Mouse (Mus musculus) hindbrain, embryonic 10.5 days (tissue): Measurements from ENCODE around the gene Pcbp1. TPM values are rescaled to one million over a fixed set of nuclear protein-coding genes. Genes with fewer than 3 reads are reported as not detected.
"Not testable (repeated sequence)": the region's sequence is repeated elsewhere in the genome, so short reads cannot be mapped to it uniquely, and the experiment has no call there.

Experiments
- DNase-seq: peaks from one replicate; pipeline ENCODE4 v3.0.0-alpha.2; 2017; ENCODE audit warnings: low spot score
- H3K27ac ChIP-seq: fragments of 300-500 bp; sonication (generic); 2 replicates; pipeline ENCODE4 v1.5.1; 2016; ENCODE audit warnings: mild to moderate bottlenecking, moderate library complexity
- H3K27me3 ChIP-seq: fragments of 300-500 bp; sonication (generic); 2 replicates; pipeline ENCODE4 v1.6.1; 2016; ENCODE audit warnings: mild to moderate bottlenecking; ENCODE audit not compliant: poor library complexity, insufficient read depth, severe bottlenecking
- H3K36me3 ChIP-seq: fragments of 300-500 bp; sonication (generic); 2 replicates; pipeline ENCODE4 v1.6.1; 2016; ENCODE audit warnings: mild to moderate bottlenecking, moderate library complexity
- H3K4me1 ChIP-seq: fragments of 300-500 bp; sonication (generic); replicated peaks from 2 replicates; pipeline ENCODE4 v1.6.1; 2016; ENCODE audit warnings: mild to moderate bottlenecking
- H3K4me3 ChIP-seq: fragments of 300-500 bp; sonication (generic); 2 replicates; pipeline ENCODE4 v1.5.1; 2016; ENCODE audit warnings: mild to moderate bottlenecking, moderate library complexity
- H3K9me3 ChIP-seq: fragments of 300-500 bp; sonication (generic); 2 replicates; pipeline ENCODE4 v1.6.1; 2016; ENCODE audit warnings: mild to moderate bottlenecking, moderate library complexity
- WGBS: fragments of 180-500 bp; shearing (Covaris S2); methylation state at CpG from one replicate; pipeline ENCODE4 v1.1.7; 2016; 5-methylcytosine and 5-hydroxymethylcytosine counted together
- polyA plus RNA-seq: library from polyadenylated mRNA; unstranded; fragments of >200 nt; fragmentation: Nextera tagmentation; extraction: Ambion mirVana; gene quantifications from 2 replicates; pipeline ENCODE4 v1.2.1, GENCODE M21; 2016

Gene Pcbp1
- polyA plus RNA-seq, 1 experiment from 2014 or later, result 520 TPM

DNA sequence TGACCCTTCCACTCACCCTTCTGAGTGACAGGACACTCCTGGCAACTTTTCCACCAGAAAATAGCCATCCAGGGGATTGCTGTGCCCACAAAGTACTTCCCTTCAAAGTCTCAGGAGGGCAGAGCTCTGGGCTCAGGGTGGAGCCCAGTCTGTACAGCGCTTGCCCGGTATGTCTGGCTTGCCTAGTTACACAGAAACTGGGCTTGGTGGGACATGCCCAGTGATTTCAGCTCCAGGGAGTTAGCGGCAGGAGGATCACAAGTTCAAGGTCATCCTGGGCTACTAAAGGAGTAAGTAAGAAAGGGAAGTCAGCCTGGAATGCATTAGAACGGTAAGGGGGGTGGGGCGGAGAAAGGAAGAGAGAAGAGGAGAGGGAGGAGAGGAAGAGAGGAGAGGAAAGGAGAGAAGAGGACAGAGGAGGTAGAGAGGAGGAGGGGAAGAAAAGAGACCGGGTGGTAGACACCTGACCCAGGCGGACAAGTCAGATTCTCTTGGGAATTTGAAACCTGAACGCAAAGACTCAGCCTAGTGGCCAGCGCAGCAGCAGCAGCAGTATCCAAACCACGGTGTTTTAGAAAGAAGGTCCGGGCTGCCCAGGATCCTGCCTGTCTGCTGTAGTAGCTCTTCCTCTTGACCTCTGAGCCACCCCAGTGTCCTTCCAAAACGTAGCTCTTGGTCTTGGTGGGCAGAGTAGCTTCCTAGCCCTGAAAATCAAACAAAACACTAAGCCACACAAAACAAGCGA is 28.9 kb downstream of the Pcbp1 start:
- 26% methylated on average over 13 of the region's 13 CpGs for WGBS
- DNase-seq, result peak; percentile 34
- H3K27ac ChIP-seq, result peak overlapping the region; percentile 64
- H3K4me1 ChIP-seq, result peaks cover 14% of the 10 kb centered on the region
- H3K36me3 ChIP-seq, result no peaks in the 10 kb centered on the region
- no peaks in the 10 kb centered on the region for H3K27me3 ChIP-seq
- no peaks in the 10 kb centered on the region for H3K9me3 ChIP-seq
- peak overlapping the region; percentile 26; the same call in 1 of the 2 replicates for H3K4me3 ChIP-seq

DNA sequence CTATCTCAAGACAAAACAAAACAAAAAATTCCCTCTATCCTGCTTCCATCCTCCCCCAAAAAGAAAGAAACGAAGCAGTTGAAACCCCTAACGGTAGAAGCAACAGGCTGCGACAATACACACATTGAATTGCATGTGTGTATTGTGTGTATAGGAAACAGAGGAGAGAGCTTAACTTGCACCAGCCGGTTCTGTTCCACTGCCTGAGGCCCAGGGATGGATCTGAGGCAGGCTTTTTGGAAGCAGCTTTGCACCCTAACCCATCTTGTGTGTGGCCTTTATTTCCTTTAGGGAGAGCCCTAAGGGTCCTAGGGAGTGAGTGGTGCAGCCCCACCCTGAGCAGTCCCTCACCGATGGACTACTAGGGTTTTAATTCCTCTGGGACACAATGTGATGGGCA is 29.5 kb downstream of the Pcbp1 start:
- 72% methylated on average over 5 of the region's 5 CpGs for WGBS
- Histone ChIP-seq H3K9me3 (no peaks in the 10 kb centered on the region), H3K4me3 (no peak overlapping the region), H3K36me3 (no peaks in the 10 kb centered on the region), H3K27ac (peak overlapping the region; percentile 64), H3K27me3 (no peaks in the 10 kb centered on the region), H3K4me1 (peaks cover 14% of the 10 kb centered on the region)
- DNase-seq, result no peak

DNA sequence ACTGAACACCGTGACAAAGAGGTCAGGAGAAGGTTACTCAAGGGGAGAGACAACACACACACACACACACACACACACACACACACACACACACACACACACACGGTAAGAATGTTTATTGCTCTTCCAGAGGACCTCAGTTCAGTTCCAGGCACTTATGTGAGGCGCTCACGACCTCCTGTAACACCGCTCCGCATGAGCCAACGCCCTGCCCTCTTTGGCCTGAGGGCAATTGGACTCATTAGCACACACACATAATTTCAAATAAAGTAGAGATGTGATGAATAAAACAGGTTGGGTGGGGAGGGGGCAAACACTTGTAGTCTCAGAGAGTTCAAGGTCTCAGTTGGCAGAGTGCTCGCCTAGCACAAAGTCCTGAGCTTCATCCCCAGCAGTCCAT is 30.0 kb downstream of the Pcbp1 start:
- Histone ChIP-seq H3K36me3 (no peaks in the 10 kb centered on the region), H3K4me1 (peaks cover 14% of the 10 kb centered on the region), H3K27ac (no peak overlapping the region), H3K4me3 (no peak overlapping the region), H3K27me3 (no peaks in the 10 kb centered on the region), H3K9me3 (no peaks in the 10 kb centered on the region)
- DNase-seq, result no peak
- 88% methylated on average over 8 of the region's 8 CpGs for WGBS

DNA sequence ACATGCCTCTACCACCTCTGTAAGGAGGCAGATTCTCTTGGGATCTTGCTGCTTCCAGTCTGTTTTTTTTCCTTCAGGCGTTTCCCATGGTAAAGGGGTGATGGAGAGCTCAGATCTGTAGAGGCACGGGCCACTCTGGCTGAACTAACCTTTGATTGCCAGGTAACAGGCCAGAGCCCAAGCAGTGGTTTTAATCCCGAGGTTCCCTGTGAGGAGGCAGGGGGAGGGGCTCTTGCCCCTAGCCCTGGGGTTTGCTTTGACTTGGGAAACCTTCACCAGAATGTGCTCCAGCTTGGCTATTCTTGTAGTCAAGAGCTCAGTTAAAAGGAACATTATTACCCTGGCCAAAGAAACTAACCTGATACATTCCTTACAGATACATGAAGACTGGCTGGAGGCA is 30.5 kb downstream of the Pcbp1 start:
- no peak overlapping the region for H3K27ac ChIP-seq
- 42% methylated on average over 3 of the region's 3 CpGs for WGBS
- H3K4me1 ChIP-seq, result peaks cover 14% of the 10 kb centered on the region

DNA sequence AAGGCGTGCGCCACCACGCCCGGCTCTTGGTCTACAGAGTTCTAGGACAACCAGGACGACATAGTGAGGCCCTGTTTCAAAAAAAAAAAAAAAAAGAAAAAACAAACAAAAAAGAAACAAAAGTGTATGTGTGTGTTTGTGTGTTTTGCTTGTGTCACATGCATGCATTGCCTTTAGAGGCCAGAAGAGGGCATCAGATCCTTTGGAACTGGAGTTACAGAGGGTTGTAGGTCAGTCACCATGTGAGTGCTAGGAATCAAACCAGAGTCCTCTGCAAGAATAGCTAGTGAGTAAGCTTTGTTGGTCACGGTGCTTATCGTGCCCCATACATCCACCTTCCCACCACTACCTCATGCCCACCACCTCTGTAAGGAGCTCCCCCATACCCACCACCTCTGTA is 31.4 kb downstream of the Pcbp1 start:
- Histone ChIP-seq H3K9me3 (no peaks in the 10 kb centered on the region), H3K36me3 (no peaks in the 10 kb centered on the region), H3K27ac (no peak overlapping the region), H3K27me3 (no peaks in the 10 kb centered on the region), H3K4me1 (peaks cover 14% of the 10 kb centered on the region), H3K4me3 (no peak overlapping the region)
- no peak for DNase-seq
- WGBS, result 96% methylated on average over 7 of the region's 7 CpGs

More for the DNA sequence above, 30.5 kb downstream of the Pcbp1 start:
- H3K4me3 ChIP-seq, result no peak overlapping the region
- DNase-seq, result no peak
- H3K36me3 ChIP-seq, result no peaks in the 10 kb centered on the region
- no peaks in the 10 kb centered on the region for H3K9me3 ChIP-seq
- H3K27me3 ChIP-seq, result no peaks in the 10 kb centered on the region

DNA sequence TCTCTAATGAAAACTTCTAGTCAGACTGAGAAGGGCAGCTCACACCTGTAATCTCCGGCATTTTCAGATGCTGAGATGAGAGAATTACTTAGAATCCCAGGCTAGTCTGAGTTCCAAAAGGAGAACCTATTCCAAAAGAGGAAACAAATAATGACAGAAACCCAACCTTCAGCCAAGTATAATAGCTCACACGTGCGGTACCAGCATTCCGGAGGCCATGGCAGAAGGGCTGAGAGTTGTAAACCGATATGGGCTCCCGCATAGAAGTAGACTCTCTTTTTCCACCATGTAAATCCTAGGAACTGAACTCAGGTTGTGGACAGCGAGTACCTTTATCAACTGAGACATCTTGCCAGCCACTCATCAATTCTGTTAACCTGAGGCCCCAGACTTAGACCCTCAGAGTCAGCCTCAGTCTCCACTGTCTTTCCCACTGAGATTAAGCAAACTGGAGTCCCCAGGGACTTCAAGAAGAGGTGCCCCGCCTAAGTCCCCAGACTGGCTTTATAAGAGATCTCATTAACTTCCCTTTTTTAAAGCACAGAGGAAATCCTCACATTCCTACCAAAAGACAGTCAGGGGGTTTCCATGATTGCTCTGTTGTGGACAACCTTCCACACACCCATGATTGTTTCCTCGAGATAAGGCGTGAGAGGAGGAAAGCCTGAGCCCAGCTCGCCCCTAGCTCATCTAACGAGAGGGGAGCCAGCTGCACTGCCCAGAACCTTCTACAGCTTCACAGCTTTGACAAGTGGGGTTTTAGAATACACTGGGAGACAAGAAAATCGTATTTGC is 32.5 kb downstream of the Pcbp1 start:
- H3K27ac ChIP-seq, result no peak overlapping the region; the same call in 1 of the 2 replicates
- DNase-seq, result no peak
- no peaks in the 10 kb centered on the region for H3K36me3 ChIP-seq
- no peaks in the 10 kb centered on the region for H3K9me3 ChIP-seq
- WGBS, result 78% methylated on average over 13 of the region's 13 CpGs
- no peaks in the 10 kb centered on the region for H3K27me3 ChIP-seq
- no peak overlapping the region for H3K4me3 ChIP-seq
- H3K4me1 ChIP-seq, result peaks cover 14% of the 10 kb centered on the region

DNA sequence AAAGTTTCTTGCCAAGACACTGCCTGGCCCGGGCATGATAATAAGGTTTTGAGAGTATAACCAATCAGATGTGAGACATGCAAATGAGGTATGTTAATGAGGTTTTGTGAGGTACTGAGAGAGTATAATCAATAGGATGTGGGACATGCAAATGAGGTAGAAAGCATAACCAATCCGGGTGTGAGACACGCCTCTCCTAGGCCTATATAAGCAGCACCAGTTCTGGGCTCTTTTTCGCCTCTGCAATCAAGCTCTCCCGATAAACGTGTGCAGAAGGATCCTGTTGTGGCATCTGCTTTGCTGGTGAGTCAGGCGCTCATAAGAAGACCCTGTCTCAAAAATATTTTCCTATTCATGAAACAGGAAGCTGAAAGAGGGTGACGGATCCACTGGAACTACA is 35.7 kb downstream of the Pcbp1 start:
- H3K27ac ChIP-seq, H3K36me3 ChIP-seq, H3K27me3 ChIP-seq, H3K4me3 ChIP-seq, DNase-seq, H3K9me3 ChIP-seq: not testable (repeated sequence)
- peaks cover 23% of the 10 kb centered on the region for H3K4me1 ChIP-seq
- 93% methylated on average over 8 of the region's 8 CpGs for WGBS

DNA sequence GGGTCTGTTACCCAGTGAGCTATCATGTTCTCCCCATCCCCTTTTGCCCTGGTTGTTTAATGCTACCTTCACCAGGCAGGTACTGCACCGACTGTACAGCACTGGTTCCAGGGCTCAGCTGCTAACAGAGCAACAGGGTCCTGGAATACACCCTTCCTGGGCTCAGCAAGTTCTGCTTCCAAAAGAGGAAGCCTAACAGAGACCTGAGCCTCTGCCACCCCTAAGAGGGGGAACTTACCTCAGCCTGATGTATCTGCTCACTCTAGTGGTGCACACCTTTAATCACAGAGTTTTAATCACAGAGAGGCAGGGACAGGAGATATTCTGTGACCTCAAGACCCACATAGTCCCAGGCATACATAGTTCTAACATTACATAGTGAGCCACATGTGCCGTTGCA is 36.2 kb downstream of the Pcbp1 start:
- Histone ChIP-seq H3K27me3 (no peaks in the 10 kb centered on the region), H3K36me3 (no peaks in the 10 kb centered on the region), H3K9me3 (no peaks in the 10 kb centered on the region), H3K4me1 (peaks cover 23% of the 10 kb centered on the region), H3K27ac (no peak overlapping the region), H3K4me3 (no peak overlapping the region)
- DNase-seq, result no peak
- WGBS, result 92% methylated on average over 2 of the region's 2 CpGs

DNA sequence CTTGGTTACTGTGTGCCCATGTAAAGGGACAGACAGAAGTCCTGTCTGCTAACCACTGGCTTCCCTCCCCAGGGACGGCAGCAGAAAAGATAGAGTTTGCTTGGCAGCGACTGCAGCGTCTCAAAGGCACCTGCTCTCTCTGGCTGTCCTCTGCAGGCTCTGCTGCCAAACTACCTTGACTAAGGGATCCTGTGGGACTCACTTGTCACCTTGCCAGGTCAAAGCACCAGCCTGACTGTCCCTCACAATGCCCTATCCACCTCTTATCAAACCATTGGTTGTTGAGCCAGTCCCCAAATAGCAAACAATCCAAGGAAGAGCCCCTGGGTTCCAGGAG is 38.0 kb downstream of the Pcbp1 start:
- 39% methylated on average over 3 of the region's 3 CpGs for WGBS
- H3K27ac ChIP-seq, result peak overlapping the region; percentile 94
- no peaks in the 10 kb centered on the region for H3K27me3 ChIP-seq
- peaks cover 23% of the 10 kb centered on the region for H3K4me1 ChIP-seq
- H3K4me3 ChIP-seq, result peak overlapping the region; percentile 28; the same call in 1 of the 2 replicates
- no peaks in the 10 kb centered on the region for H3K9me3 ChIP-seq
- no peak for DNase-seq
- H3K36me3 ChIP-seq, result no peaks in the 10 kb centered on the region

DNA sequence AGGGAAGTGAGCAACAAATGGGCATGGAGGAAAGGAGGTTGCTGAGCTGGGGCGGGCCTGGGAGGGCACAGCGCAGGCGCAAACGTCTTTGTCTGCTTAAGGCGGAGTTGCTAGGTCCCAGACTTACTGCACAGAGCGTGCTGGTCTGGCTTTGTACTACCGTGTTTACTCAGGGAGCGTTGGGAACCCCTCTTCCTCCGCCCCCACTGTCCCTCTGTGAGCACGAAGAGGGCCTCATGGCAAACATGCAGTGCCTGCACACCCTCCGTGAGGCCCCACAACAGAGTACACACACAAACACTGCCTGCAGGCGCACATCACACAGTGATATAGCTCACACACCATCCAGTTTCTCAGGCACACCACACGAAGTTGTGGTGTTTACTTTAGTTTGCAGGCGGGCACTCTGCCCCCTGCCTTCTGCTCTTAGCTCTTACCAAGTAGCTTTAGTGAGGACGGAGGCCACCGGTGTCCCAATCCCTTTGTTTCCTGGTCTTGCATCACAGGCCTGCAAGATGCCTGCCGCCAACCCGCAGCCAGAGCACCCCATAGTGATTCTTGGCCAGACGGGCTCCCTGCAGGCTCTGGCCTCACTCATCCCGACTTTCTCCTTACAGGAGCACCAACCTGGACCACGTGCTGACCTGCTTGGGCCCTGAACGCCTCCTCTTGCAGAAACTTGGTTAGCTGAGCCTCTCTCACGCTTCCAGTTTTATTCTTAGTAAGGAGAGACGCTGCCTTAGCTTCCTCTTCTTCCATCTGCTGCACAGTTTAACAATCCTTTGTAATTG is 38.6 kb downstream of the Pcbp1 start:
- peak; percentile 88 for DNase-seq
- H3K36me3 ChIP-seq, result no peaks in the 10 kb centered on the region
- 8% methylated on average over 24 of the region's 24 CpGs for WGBS
- peaks cover 23% of the 10 kb centered on the region for H3K4me1 ChIP-seq
- H3K27ac ChIP-seq, result peak overlapping the region; percentile 94
- H3K4me3 ChIP-seq, result peak overlapping the region; percentile 28
- no peaks in the 10 kb centered on the region for H3K9me3 ChIP-seq
- no peaks in the 10 kb centered on the region for H3K27me3 ChIP-seq

DNA sequence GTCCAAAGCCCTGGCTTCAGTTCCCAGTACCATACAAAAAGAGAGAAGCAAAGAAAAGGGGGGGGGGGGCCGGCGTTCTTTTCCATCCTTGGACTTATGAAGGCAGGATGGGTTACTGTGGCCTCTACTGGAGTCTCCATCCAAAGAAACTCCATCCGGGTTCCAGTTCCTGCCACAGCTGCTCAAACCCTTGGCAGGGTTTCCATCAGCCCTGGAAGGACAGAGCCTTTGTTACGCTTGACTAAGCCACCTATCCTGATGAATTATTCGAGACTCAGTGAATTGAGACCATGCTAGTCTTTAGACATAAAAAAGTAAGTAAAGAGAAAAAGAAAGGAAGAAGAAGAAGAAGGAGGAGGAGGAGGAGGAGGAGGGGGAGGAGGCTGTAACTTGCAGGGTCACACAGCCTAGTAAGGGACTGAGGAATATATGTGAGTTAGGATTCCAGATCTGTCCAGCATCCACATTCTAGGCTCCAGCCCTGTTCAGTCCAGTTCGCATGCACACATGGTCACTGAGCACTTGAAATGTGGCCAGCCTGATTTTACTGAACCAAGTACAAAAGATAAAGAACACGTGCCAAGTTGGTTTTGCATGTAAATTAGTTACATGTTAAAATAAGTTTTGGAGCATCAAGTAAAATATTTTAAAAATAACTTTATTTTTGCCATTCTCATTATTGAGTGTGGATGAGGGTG is 40.0 kb downstream of the Pcbp1 start:
- DNase-seq, result no peak
- H3K27me3 ChIP-seq, result no peaks in the 10 kb centered on the region
- WGBS, result 82% methylated on average over 7 of the region's 7 CpGs
- H3K4me3 ChIP-seq, result no peak overlapping the region
- no peak overlapping the region for H3K27ac ChIP-seq
- H3K9me3 ChIP-seq, result no peaks in the 10 kb centered on the region
- peaks cover 23% of the 10 kb centered on the region for H3K4me1 ChIP-seq
- H3K36me3 ChIP-seq, result no peaks in the 10 kb centered on the region

DNA sequence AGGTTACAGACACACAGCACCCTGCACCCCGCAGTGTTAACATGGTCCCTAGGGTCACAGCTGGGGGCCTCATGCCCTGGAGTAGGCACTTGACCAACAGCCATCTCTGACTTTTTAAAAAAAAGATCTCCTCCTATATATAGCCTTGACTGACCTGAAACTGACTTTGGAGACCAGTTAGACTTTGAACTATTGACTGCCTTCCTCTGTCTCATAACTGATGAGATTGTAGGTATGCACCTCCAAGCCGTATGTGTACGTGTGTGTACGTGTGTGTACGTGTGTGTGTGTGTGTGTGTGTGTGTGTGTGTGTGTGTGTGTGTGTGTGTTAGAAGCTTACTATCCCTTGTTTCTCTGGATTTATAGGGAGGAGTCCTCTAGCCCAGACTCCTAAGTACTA is 44.2 kb downstream of the Pcbp1 start:
- no peaks in the 10 kb centered on the region for H3K36me3 ChIP-seq
- H3K27ac ChIP-seq, result no peak overlapping the region
- H3K4me3 ChIP-seq, result no peak overlapping the region
- WGBS, result 92% methylated on average over 5 of the region's 5 CpGs
- no peaks in the 10 kb centered on the region for H3K27me3 ChIP-seq
- no peak for DNase-seq
- no peaks in the 10 kb centered on the region for H3K9me3 ChIP-seq
- H3K4me1 ChIP-seq, result peaks cover 39% of the 10 kb centered on the region
